Mouse (Mus musculus): ENCODE results near the gene Mast3.

The Mast3 gene

DNA sequence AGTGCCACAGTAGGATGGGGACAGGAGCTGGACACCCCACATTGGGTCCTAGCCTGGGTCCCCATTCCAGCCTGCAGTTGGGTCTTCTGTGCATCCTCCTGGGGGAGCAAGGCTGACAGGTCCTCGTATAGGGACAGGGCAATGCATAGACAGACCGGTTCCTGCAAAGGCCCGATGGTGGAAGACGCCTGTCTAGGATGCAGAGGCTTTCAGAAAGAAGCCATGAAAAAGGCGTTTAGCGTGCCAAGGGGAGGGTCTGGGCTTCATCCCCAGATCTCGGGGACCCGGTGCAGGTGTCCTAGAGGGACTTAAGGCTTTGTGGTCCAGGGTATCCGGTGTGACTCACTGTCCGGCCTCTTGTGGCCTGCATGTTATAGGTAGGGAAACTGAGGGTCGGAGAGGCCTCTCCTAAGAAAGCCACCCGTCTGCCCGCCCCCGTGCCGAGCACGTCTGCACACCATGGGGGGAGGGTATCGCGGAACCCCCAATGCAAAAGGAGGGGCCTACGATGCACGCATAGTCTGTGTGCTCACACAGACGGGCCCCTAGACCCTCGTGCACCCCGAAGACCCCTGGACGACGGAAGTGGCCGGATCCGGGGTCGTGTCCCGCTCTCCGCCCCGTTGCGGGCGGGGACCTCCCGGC is 28.9 kb downstream of the Mast3 start:
- DNase-seq (ENCODE audit: low spot score), result no peak

DNA sequence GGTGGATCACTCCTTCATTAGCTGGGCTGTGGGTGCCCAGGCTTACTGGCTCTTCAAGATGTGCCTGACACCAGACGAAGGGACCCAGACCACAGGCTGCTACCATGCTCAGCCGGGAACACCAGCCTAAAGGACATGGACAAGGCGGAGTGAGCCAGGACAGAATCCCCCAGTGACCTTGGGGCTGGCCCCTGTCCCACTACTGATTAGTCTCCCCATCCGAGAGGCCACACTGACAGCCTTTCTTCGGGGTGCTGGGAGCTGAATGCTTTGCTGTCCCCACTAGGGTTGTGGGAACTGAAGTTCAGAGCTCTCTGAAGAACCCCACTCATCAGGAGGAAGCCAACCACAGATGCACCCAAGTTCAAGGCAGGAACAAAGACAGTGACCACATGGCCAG is 29.6 kb downstream of the Mast3 start:
- no peak for DNase-seq (ENCODE audit: low spot score)

DNA sequence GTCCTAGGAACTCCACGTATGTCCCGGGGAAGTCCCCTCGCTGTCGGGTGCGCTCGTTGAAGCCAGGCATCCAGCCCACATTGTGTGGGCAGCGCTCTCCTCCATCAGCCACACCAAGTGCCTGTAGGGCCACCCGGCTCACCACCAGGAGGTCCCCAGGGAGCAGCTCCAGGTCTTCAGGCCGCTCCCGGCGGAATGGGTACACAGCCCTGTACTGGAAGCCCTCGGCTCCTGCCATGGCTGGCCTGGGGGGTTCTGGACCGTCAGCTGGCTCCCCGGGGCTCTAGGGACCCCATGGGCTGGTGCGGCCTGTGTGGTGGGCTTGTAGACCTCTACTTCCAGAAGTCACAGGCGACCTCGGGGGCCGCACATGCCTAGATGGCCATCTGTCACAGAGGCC is 30.1 kb downstream of the Mast3 start:
- no peak for DNase-seq (ENCODE audit: low spot score)

DNA sequence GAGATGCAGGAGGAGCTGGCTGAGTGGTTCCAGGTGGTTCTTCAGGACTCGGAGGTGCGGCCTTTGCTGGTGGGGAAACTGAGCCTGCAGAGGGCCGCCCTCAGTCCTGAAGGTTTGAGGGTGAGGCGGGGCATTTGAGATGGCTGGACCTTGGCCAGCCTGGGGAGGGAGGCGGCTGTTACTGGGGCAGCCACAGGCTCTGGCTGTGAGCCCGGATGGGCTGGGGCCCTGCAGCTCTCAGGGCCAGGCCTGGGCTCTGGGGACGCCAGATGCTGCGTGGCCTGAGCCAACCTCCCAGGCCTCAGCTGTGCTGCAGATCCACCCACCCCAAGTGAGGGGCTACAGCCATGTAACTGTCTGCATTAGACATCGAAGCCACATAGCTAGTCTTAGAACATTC is 31.0 kb downstream of the Mast3 start:
- no peak for DNase-seq (ENCODE audit: low spot score)

DNA sequence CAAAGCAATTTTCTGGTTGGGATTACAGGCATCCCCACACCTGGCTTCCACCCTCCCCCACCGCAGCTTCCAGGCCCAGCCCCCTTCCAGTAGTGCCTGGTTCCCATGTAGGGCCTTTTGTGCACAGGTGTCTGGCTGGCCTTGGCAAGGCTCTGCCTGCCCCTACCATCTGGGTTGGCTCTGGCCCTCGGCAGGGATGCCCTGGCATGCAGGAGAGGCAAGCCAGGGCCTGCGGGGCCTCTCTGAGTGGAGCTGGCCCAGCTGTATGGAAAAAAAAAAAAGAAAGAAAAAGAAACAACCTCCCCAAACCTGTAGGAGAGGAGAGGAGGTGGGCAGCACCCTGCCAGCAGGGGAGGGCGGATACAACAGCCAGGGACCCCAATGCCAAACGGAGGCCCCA is 31.4 kb downstream of the Mast3 start:
- no peak for DNase-seq (ENCODE audit: low spot score)

DNA sequence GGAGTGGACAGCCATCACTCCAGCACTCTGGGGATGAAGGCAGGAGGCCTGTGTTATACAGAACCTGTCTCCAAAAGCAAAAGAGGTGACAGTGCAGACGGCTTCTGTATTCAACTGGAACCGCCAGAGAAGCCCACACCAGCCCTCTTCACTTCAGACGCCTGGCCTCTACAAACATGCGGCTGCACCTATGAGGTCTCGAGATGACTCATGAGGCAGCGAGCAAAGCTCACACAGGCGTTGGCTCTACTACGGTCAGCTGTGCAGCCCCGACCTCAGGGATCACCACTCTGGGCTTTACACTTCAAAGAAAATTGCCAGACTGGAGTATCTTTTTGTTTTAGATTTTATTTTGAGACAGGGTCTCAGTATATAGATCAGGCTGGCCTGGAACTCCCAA is 32.0 kb downstream of the Mast3 start:
- DNase-seq (ENCODE audit: low spot score), result no peak

DNA sequence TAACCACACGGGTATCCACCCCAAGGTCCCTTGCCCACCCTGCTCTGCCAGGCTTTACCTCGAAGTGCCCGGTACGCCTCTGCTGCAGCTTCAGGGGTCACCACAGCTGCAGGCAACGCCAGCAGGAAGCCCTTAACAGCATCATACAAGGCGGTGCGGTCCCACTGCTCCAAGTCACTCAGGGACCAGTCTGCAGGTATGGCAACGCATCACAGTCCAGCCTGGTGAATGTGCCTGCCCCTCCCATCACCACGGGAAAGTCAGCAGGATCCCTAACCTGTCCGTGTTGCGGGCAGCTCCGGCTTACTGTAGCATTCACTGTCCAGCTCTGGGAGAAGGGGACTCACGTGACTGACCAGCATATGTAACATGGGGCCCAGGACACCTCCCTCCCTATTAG is 32.8 kb downstream of the Mast3 start:
- DNase-seq (ENCODE audit: low spot score), result no peak

DNA sequence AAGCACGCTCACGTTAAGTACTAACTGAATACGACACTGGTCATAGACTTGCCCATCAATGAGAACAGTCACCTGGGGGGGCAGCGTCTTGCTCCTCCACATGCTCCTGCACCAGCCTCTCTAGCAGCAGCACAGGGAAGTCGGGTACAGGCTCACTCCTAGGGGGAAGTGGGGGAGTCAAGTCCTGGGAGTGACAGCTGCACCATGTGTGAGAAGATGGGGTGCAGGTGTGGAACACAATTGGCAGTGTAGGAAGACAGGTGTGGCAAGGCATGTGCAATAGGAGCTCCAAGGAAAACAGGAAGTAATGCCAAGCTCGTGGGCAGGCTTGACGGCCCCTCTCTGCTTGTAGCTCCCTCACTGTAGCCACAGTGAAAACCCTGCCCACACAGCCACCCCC is 33.6 kb downstream of the Mast3 start:
- DNase-seq (ENCODE audit: low spot score), result no peak

DNA sequence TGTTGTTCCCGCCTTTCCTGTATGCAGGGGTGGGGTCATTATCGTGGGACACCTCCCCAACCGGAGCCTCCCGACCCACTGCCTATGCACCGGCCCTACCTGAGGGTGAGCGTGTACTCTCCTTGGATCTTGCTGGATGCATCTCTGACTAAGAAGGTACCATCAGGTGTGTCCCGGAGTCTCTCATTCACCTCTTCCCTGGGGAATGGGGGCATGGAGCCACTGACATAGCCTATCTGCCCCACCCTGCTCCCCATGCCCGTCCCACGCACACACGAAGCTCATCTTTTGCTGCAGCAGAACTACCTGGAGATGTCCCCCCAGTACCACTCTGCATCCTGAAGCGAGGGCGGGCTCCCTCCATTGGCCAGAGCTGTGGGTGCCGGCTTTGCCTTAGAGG is 34.1 kb downstream of the Mast3 start:
- DNase-seq (ENCODE audit: low spot score), result no peak

DNA sequence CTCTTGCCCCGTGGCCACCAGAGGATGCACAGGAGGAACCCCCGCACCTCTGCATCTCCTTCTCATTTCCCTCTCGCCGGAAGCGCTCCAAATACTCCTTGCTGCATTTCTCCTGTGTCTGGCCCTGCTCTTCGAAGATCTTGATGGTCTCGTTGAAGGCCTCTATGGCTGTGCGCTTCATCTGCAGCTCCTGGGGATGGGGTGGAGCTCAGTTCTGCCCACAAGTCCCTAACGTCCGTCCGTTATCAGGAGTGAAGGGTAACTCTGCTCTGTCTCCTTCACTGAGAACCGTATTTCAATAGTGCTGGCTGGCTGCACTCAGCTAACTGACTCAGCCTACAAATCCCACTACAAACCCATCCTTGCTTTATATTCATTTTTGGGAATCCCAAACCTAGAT is 35.0 kb downstream of the Mast3 start:
- no peak for DNase-seq (ENCODE audit: low spot score)

DNA sequence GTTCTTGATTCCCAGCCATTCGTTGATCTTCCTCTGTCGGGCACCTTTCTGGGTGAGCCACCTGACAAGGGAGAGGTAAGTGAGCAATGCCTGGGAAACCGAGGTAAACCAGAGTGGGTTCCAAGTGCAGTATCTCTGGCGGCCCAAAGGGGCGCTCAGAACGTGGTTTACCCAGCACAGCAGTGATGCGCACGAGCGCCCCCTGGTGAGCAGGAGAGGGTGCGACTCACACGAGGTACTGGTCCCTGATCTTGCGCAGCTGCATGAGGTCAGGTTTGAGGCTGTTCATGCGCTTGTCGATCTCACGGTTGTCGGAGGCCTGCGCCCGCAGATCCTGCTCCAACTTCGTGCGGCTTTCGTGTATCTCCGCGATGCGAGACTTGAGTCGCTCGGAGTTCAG is 35.5 kb downstream of the Mast3 start:
- DNase-seq (ENCODE audit: low spot score), result peak; percentile 95

DNA sequence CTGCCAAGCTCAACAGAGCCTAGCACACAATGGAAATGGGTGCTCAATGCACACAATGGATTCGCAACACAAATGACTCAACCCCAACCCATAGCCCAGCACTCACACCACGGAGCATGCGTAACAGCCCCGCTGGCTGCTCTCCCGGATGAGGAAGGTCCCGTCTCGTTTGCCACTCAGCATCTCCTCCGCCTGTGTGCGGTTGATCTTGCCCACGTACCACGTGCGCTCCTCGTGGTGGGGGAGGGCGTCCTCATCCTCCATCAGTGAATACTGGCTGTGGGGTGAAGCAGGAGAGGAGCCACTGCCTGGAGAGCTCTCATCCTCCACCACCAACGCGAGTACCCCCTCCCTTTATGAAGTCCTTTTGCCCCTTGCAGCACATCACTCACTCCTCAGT is 35.9 kb downstream of the Mast3 start:
- DNase-seq (ENCODE audit: low spot score), result no peak

DNA sequence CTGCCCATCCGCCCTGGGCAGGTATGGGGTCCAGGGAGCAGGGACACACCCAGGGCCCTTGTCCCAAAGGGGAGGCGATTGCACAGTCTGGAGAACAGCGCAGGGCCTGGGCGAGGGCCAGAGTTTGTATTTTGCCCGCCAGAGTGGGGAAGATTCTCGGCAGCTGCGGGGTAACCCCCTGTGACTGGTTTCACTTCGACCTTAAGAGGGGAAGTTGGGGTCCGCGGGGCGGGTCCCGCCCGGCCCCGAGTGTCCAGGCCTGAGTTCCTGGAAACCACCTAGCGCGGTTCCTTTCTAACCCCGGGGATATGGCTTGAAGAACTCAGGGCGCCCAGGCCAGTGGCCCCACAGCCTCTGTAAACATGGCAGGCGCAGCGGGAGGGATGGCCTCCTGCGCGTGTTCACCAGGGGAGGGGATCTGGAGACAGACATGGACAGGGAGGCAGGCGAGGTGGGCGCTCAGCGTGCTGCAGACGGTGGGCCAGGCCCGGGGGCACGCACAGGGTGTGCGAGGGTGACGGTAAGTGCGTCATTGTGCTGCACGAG is 36.5 kb downstream of the Mast3 start:
- DNase-seq (ENCODE audit: low spot score), result no peak

DNA sequence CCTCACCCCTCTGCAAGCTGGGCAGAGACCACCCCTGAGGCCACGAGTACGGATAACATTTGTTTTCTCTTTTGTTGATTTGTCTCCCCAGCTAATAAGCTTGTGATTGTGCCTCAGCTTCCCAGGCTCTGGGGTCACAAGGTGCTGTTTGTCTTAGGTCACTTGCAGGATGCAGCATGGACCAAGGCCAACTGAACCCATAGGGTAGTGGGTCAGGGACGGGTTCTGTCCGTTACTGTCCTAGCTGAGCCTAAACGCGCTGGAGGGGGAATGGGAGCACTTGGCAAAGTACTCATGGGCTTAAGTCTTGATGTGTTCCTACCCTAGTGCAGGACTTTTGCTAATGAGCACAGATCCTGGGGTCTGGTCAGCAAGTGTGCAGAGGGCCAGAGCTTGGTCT is 37.4 kb downstream of the Mast3 start:
- DNase-seq (ENCODE audit: low spot score), result no peak

DNA sequence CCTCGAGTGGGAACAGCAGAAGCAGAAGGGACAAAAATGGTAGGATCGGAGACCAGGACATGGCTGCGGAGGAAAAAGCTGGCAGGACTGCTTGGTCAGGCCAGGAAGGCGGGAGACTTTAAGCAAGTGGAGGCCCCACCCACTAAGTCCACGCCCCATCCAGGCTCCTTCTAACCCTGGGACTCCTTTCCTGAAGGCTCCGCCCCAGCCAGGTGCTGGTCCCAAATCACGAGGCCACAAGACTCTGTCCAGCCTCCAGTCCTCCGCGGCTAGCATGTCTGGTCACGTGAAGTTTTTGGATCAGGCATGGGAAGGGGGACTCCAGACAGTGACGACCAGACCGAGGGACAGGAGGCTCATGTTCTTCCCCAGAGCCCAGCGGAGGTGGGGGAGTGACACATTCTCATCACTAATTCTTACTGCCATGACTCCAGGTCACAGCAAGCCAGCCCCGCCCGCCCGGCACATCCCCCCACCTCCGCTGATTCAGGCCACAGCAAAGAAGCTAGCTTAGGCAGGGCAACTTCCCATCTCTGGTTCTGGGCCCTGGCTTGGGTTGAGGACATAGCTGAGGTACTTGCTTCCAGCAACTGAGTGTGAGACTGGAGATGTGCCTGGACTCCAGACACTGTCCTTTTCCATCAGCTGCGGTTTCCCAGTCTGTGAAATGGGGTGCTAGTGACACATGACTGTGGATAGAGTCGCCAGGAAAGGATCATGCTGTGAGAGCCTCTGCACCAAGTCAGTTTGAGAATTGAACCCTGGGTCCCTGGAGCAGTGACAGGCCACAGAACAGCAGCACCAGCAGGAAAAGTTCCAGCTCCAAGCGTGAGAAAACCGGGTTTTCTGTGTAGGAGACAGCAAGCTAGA is 38.0 kb downstream of the Mast3 start:
- DNase-seq (ENCODE audit: low spot score), result peak; percentile 78

DNA sequence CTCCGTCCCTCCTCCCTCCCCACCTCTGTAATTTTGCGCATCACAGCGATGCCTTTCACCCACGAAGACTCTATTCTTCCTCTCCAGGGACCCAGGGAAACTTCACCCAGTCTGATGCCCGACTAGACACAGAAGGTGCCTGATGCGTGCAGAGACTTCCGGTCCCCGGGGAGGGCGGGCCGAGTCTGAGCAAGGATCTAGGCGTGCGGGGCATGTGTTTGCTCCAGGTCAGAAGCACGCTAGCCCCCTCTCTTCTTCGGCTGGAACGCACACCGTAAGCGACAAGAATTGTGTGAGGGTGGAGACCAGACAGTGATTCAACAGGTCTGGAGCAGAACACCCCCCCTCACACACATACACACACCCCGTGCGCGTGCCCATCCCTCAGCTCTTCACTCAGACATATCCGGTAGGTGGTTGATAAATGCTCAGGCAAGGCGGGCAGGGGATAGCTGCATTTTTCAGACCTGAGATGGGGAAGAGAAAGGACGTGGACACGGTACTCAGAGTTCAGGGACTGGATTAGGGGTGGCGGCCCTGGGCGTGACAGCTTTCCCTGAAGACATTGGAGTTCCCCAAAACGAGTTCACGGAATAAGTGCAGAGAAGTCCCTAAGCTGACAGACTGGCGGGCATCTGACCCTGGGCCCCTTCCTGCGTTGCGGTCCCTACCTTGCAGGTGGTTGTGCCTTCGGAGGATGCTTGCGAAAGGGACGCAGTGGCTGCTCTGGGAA is 38.9 kb downstream of the Mast3 start:
- no peak for DNase-seq (ENCODE audit: low spot score)

DNA sequence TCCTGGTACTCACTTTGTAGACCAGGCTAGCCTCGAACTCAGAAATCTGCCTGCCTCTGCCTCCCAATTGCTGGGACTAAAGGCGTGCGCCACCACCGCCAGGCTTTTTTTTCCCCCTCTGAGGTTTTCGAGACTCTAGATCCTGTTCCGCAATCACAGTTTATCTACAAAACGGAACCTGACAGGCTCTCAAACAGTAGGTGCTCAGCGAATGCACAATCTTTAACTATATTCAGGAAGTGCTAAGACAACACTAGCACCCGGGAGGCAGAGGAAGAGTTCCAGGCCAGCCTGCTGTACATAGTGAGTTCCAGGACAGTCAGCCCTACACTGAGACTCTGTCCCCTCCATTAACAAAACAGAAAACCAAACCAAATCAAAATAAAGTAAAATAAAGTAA is 39.5 kb downstream of the Mast3 start:
- DNase-seq (ENCODE audit: low spot score), result no peak

DNA sequence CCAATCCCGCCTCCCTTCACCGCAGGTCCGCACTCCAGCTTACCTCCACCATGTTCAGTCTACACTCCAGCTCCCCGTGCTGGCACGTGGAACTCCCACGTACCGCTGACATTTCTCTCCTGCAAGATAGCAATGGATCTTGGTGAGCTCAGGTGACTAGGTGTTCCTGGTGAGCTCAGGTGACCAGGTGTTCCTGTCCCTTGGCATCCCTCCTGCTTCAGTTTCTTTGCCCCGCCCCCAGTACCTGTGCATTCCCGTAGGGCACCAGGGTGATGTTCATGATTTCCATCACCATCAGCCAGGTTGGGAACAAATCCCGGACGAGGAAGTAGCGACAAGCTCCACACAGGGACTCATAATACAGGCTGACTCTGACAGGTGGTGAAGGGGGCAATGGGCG is 40.2 kb downstream of the Mast3 start:
- DNase-seq (ENCODE audit: low spot score), result no peak

DNA sequence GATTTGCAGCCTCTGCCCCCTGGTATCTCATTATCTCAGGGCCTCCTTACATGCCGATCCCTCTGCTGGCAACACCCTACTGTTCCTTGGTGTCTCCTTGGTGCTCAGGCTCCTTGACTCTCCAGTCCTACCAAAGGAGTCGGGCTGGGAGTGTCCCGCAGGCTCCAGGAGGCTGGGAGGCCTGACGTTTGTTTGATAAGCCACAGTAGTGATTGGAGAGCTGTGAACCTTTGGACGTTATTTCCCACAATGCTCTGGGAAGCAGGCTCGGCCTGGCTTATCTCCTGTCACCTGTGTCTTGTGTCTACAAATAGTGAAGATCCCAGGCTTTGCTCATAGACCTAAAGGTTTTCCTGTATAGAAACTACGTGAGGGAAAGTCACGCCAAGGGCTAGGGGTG is 40.8 kb downstream of the Mast3 start:
- DNase-seq (ENCODE audit: low spot score), result peak; percentile 79

DNA sequence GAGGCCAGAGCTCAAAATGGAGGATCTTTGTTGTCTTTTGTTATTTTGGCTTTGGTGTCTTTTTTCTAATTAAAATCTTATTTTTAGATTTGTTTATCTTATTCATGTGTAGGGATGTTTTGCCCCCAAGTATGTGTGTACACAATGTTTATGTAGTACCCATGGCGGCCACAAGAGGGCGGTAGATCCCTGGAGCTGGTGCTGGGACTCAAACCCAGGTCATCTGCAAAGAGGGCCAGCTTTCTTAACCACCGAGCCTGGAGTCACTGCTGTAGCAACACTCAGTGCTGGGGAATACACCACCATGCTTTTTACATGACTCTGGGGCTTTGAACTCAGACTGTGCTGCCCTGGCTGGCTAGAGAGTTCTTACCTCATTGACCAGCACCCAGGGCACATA is 41.5 kb downstream of the Mast3 start:
- peak; percentile 72 for DNase-seq (ENCODE audit: low spot score)

DNA sequence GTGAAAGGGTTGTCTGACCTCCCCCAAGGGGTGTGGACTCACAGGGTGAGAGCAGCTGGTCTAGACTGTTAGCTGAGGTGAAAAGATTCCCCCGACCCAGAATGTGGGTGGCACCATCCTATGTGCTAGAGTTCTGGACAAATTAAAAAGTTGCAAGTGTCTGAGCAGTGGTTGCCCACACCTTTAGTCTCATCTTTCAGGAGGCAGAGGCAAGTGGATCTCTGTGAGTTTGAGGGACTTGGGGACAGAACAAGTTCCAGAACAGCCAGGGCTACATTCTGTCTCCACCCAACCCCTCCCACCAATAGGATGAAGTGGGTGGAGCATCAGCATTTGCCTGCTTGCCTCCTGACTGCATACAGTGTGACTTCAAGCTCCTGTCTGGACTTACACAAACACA is 42.7 kb downstream of the Mast3 start:
- peak; percentile 83 for DNase-seq (ENCODE audit: low spot score)

DNA sequence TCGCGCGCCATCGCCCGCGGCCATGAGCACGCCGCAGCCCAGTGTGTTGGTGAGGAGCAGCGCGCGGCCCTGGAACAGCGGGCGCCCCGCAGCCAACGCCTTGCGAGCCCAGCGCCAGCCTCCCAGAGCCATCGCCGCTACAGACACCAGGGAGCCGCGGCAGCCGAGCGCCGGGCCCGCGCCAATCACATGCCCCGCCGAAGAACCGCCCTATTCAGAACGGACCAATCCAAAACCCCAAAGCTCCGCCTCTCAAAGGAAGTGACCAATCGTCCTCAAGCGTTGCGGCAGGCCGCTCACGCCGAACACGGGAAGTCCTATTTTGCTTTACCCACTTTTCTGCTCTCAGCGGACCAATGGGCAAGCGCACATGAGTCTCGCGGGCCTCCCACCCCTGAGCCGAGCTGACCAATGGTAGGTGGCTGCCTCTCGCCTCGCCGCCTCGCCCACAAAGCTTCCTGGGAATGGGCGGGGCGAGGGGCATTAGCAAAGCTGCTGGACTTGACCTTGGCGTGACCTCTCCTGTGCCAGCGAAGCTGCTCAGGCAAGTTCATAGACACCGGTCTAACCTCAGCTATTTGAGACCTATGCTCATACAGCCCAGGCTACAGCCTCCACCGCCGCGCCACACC is 44.0 kb downstream of the Mast3 start, which contains the start of gene Mpv17l2:
Gene Mpv17l2 (minus strand): TSS at position 172 of the 632 bp plus-strand sequence.
- DNase-seq (ENCODE audit: low spot score), result peak; percentile 99

All from c-Kit-positive CD71-positive TER-119-positive erythroid progenitor cells, embryonic 14.5 days (primary cell).